Mouse (Mus musculus): ENCODE measurements at regions not wholly inside any gene's neighbourhood (a gene's known extent, or its start where the extent isn't known, plus 50 kb on each side); places are given as distances from the start of the nearest gene placed in this dataset.
A peak's percentile ranks its signal among the peaks of the same experiment; 100 is the strongest.

GRCm38 (mm10) chr11:84760622-84761196, 58.6 kb downstream of the Mrm1 start:
- DNase-seq (ENCODE audit: low spot score in 2 of 2) = peak; percentile 64 to 66

GRCm38 (mm10) chr11:84759478-84759986, 59.8 kb downstream of the Mrm1 start:
- DNase-seq (ENCODE audit: low spot score in 2 of 2) = peak; percentile 24 to 60

GRCm38 (mm10) chr11:84752007-84752406, 67.3 kb downstream of the Mrm1 start:
- no peak for DNase-seq (ENCODE audit: low spot score in 2 of 2)

- DNase-seq (ENCODE audit: low spot score in 2 of 2) = no peak
These were observed 69.6 kb downstream of the Mrm1 start for GRCm38 (mm10) chr11:84749490-84750349.

- no peak for DNase-seq (ENCODE audit: low spot score in 2 of 2)
These were observed 80.3 kb downstream of the Mrm1 start for GRCm38 (mm10) chr11:84738769-84739589.

GRCm38 (mm10) chr11:84738128-84738527, 81.2 kb downstream of the Mrm1 start:
- no peak for DNase-seq (ENCODE audit: low spot score in 2 of 2)

- DNase-seq (ENCODE audit: low spot score in 2 of 2) = no peak
These were observed 87.4 kb downstream of the Mrm1 start for GRCm38 (mm10) chr11:84731890-84732289.

- DNase-seq (ENCODE audit: low spot score in 2 of 2) = no peak
These were observed 89.1 kb downstream of the Mrm1 start for GRCm38 (mm10) chr11:84730218-84730617.

GRCm38 (mm10) chr11:84729189-84729588, 90.1 kb downstream of the Mrm1 start:
- DNase-seq (ENCODE audit: low spot score in 2 of 2) = no peak

GRCm38 (mm10) chr11:84725936-84726613, 93.2 kb downstream of the Mrm1 start:
- no peak for DNase-seq (ENCODE audit: low spot score in 2 of 2)

GRCm38 (mm10) chr11:84725177-84725792, 94.0 kb downstream of the Mrm1 start:
- DNase-seq (ENCODE audit: low spot score in 2 of 2) = no peak

- DNase-seq (ENCODE audit: low spot score in 2 of 2) = peak in 1 of 2 experiments; percentile 24
These were observed 95.2 kb downstream of the Mrm1 start for GRCm38 (mm10) chr11:84724080-84724479.

GRCm38 (mm10) chr11:84722658-84723201, 96.6 kb downstream of the Mrm1 start:
- DNase-seq (ENCODE audit: low spot score in 2 of 2) = no peak

GRCm38 (mm10) chr11:84721979-84722378, 97.3 kb downstream of the Mrm1 start:
- DNase-seq (ENCODE audit: low spot score in 2 of 2) = no peak

- no peak for DNase-seq (ENCODE audit: low spot score in 2 of 2)
These were observed 98.2 kb downstream of the Mrm1 start for GRCm38 (mm10) chr11:84721150-84721549.

- DNase-seq (ENCODE audit: low spot score in 2 of 2) = no peak
These were observed 99.5 kb downstream of the Mrm1 start for GRCm38 (mm10) chr11:84719781-84720180.

- no peak for DNase-seq (ENCODE audit: low spot score in 2 of 2)
These were observed 106.6 kb downstream of the Mrm1 start for GRCm38 (mm10) chr11:84712731-84713130.

GRCm38 (mm10) chr11:84711886-84712285, 107.4 kb downstream of the Mrm1 start:
- no peak for DNase-seq (ENCODE audit: low spot score in 2 of 2)

- no peak for DNase-seq (ENCODE audit: low spot score in 2 of 2)
These were observed 111.0 kb downstream of the Mrm1 start for GRCm38 (mm10) chr11:84708222-84708730.

GRCm38 (mm10) chr11:84707772-84708171, 111.5 kb downstream of the Mrm1 start:
- DNase-seq (ENCODE audit: low spot score in 2 of 2) = no peak

All from layer of hippocampus, adult 8-10 months (tissue).